Mouse (Mus musculus) kidney, adult 11 months (tissue): ENCODE data around the gene Rnf150.

ENCODE experiments used
- DNase-seq: peaks from one replicate; pipeline ENCODE4 v3.0.0; 2022

The Rnf150 gene

GRCm38 (mm10) chr8:83036521-83037166 is 173.5 kb downstream of the Rnf150 start:
- no peak for DNase-seq

- DNase-seq = no peak
These were observed 174.2 kb downstream of the Rnf150 start for GRCm38 (mm10) chr8:83037321-83037720.

- no peak for DNase-seq
These were observed 175.4 kb downstream of the Rnf150 start for GRCm38 (mm10) chr8:83038575-83038974.

GRCm38 (mm10) chr8:83041440-83041839 is 178.3 kb downstream of the Rnf150 start:
- DNase-seq = no peak

GRCm38 (mm10) chr8:83046912-83047311 is 183.8 kb downstream of the Rnf150 start:
- DNase-seq = no peak

- DNase-seq = no peak
These were observed 185.4 kb downstream of the Rnf150 start for GRCm38 (mm10) chr8:83048527-83048926.

GRCm38 (mm10) chr8:83049171-83049601 is 186.0 kb downstream of the Rnf150 start:
- no peak for DNase-seq

GRCm38 (mm10) chr8:83049616-83050015 is 186.5 kb downstream of the Rnf150 start:
- no peak for DNase-seq

GRCm38 (mm10) chr8:83052896-83053295 is 189.7 kb downstream of the Rnf150 start:
- no peak for DNase-seq

- no peak for DNase-seq
These were observed 191.6 kb downstream of the Rnf150 start for GRCm38 (mm10) chr8:83054801-83055200.

GRCm38 (mm10) chr8:83058951-83059350 is 195.8 kb downstream of the Rnf150 start:
- no peak for DNase-seq

GRCm38 (mm10) chr8:83060076-83060475 is 196.9 kb downstream of the Rnf150 start:
- DNase-seq = no peak

- no peak for DNase-seq
These were observed 198.1 kb downstream of the Rnf150 start for GRCm38 (mm10) chr8:83061257-83061656.

GRCm38 (mm10) chr8:83061873-83062272 is 198.7 kb downstream of the Rnf150 start:
- no peak for DNase-seq

GRCm38 (mm10) chr8:83062276-83062675 is 199.1 kb downstream of the Rnf150 start:
- no peak for DNase-seq

GRCm38 (mm10) chr8:83064096-83064495 is 200.9 kb downstream of the Rnf150 start:
- DNase-seq = no peak

GRCm38 (mm10) chr8:83066076-83066475 is 202.9 kb downstream of the Rnf150 start:
- no peak for DNase-seq

- DNase-seq = no peak
These were observed 203.7 kb downstream of the Rnf150 start for GRCm38 (mm10) chr8:83066846-83067245.

- DNase-seq = no peak
These were observed 204.8 kb downstream of the Rnf150 start for GRCm38 (mm10) chr8:83067906-83068305.

- no peak for DNase-seq
These were observed 211.1 kb downstream of the Rnf150 start for GRCm38 (mm10) chr8:83074248-83074647.

GRCm38 (mm10) chr8:83076621-83077020 is 213.5 kb downstream of the Rnf150 start:
- no peak for DNase-seq

- no peak for DNase-seq
These were observed 214.2 kb downstream of the Rnf150 start for GRCm38 (mm10) chr8:83077329-83077728.

- no peak for DNase-seq
These were observed 215.8 kb downstream of the Rnf150 start for GRCm38 (mm10) chr8:83078701-83079533.

GRCm38 (mm10) chr8:83079534-83079844 is 216.3 kb downstream of the Rnf150 start:
- no peak for DNase-seq

GRCm38 (mm10) chr8:83081266-83081665 is 218.1 kb downstream of the Rnf150 start:
- DNase-seq = no peak
